Mouse (Mus musculus): Measurements from ENCODE around the gene Pafah1b1. TPM values are rescaled to one million over a fixed set of nuclear protein-coding genes. Genes with fewer than 3 reads are reported as not detected.

The Pafah1b1 gene
- polyA plus RNA-seq, 3 experiments from 2014 or later, result 79.4 to 92.1 (median 81.5) TPM

Other genes with a start within 250 kb of the Pafah1b1 start
- gene Rap1gap2, start 113.8 kb downstream of the Pafah1b1 start, polyA plus RNA-seq (2017; shearing (Covaris generic)), result 10 to 100 TPM in 1 of 3 experiments, 1 to 10 TPM in 1, under 1 TPM in 1; 0.63 to 11.9 (median 1.6) TPM
- gene Ccdc92b, start 105.1 kb downstream of the Pafah1b1 start, polyA plus RNA-seq (2017; shearing (Covaris generic)), result not detected
- 10 to 100 TPM in 2 of 3 experiments, 1 to 10 TPM in 1; 5.9 to 11.2 (median 10.1) TPM for gene Cluh, start 75.2 kb downstream of the Pafah1b1 start, polyA plus RNA-seq (2017; shearing (Covaris generic))
- gene Mettl16, start 46.2 kb upstream of the Pafah1b1 start, polyA plus RNA-seq (2017; shearing (Covaris generic)), result 10 to 100 TPM; 29.2 to 32.2 (median 31.5) TPM
- gene Mnt, start 106.2 kb upstream of the Pafah1b1 start, polyA plus RNA-seq (2017; shearing (Covaris generic)), result 1 to 10 TPM; 4.8 to 6.5 (median 6.3) TPM
- 1 to 10 TPM; 1.2 to 3.2 (median 2.9) TPM for gene Sgsm2, start 172.4 kb upstream of the Pafah1b1 start, polyA plus RNA-seq (2017; shearing (Covaris generic))
- 10 to 100 TPM; 29.2 to 46.3 (median 45.4) TPM for gene Tsr1, start 173.4 kb upstream of the Pafah1b1 start, polyA plus RNA-seq (2017; shearing (Covaris generic))
- gene Smg6, start 201.2 kb upstream of the Pafah1b1 start, polyA plus RNA-seq (2017; shearing (Covaris generic)), result 10 to 100 TPM; 16.3 to 22.0 (median 18.9) TPM
- gene Srr, start 201.3 kb upstream of the Pafah1b1 start, polyA plus RNA-seq (2017; shearing (Covaris generic)), result 1 to 10 TPM; 6.6 to 9.5 (median 8.3) TPM